Mouse (Mus musculus): ENCODE measurements around the gene Por. TPM values are rescaled to one million over a fixed set of nuclear protein-coding genes. Genes with fewer than 3 reads are reported as not detected.
A peak's percentile ranks its signal among the peaks of the same experiment; 100 is the strongest.

Por gene
- polyA plus RNA-seq, 1 experiment, result 361 TPM

GRCm38 (mm10) chr5:135693281-135693853 lies 23.5 kb downstream of the Por start:
- WGBS, result 58% methylated on average over 5 of the region's 5 CpGs
- Histone ChIP-seq H3K4me3 (ENCODE audit: insufficient read depth, low read depth, low read length) (no peak overlapping the region), H3K27me3 (replicated peaks; ENCODE audit: control insufficient read depth, insufficient read depth, low read length) (no peaks in the 10 kb centered on the region), H3K4me1 (ENCODE audit: control insufficient read depth, insufficient read depth, low read length) (peaks cover 27% of the 10 kb centered on the region; the same call in 1 of the 2 replicates), H3K27ac (ENCODE audit: insufficient read depth, low read depth, low read length) (no peak overlapping the region), H3K36me3 (ENCODE audit: control insufficient read depth, insufficient read depth, low read length) (no peaks in the 10 kb centered on the region)
- no peak for TF ChIP-seq CTCF (conservative IDR thresholded peaks at IDR 0.05; ENCODE audit: insufficient read depth, insufficient read length, low read depth, low read length)
- TF ChIP-seq POLR2A (IDR thresholded peaks at IDR 0.05; ENCODE audit: low read depth, low read length), result no peak
- peak; percentile 94 for DNase-seq

- H3K4me3 ChIP-seq (ENCODE audit: insufficient read depth, low read depth, low read length), result no peak overlapping the region
- no peak overlapping the region for H3K27ac ChIP-seq (ENCODE audit: insufficient read depth, low read depth, low read length)
These were observed 25.5 kb downstream of the Por start for GRCm38 (mm10) chr5:135695277-135695721.

DNA sequence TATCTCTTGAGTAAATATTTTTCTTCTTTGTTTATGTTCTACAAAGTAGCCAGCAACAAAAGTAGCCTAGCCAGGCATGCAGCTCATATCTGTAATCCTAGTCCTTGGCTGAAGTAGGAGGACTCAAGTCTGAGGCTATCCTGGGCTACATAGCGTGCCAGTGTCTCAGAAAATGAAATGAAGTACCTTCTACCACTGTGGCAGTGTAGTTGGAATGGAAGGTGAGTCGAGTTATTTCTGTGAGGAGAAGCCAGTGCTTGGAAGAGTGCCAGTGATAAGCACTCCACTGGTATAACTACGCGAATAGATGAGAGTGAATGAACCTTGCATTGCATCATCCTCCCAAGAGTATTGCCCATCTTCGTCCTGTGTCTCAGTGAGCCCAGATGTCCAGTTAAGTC lies 27.9 kb downstream of the Por start:
- no peak for DNase-seq
- Histone ChIP-seq H3K4me3 (ENCODE audit: insufficient read depth, low read depth, low read length) (no peak overlapping the region), H3K4me1 (ENCODE audit: control insufficient read depth, insufficient read depth, low read length) (peaks cover 21% of the 10 kb centered on the region; the same call in 1 of the 2 replicates), H3K36me3 (ENCODE audit: control insufficient read depth, insufficient read depth, low read length) (no peaks in the 10 kb centered on the region), H3K27me3 (replicated peaks; ENCODE audit: control insufficient read depth, insufficient read depth, low read length) (no peaks in the 10 kb centered on the region), H3K27ac (ENCODE audit: insufficient read depth, low read depth, low read length) (no peak overlapping the region)
- WGBS, result 48% methylated on average over 5 of the region's 5 CpGs
- TF ChIP-seq CTCF (conservative IDR thresholded peaks at IDR 0.05; ENCODE audit: insufficient read depth, insufficient read length, low read depth, low read length) (no peak), POLR2A (IDR thresholded peaks at IDR 0.05; ENCODE audit: low read depth, low read length) (no peak)

More at GRCm38 (mm10) chr5:135695277-135695721, 25.5 kb downstream of the Por start:
- TF ChIP-seq POLR2A (IDR thresholded peaks at IDR 0.05; ENCODE audit: low read depth, low read length) (no peak), CTCF (conservative IDR thresholded peaks at IDR 0.05; ENCODE audit: insufficient read depth, insufficient read length, low read depth, low read length) (no peak)
- 34% methylated on average over 7 of the region's 7 CpGs for WGBS
- H3K36me3 ChIP-seq (ENCODE audit: control insufficient read depth, insufficient read depth, low read length), result no peaks in the 10 kb centered on the region
- DNase-seq, result peak; percentile 30
- H3K4me1 ChIP-seq (ENCODE audit: control insufficient read depth, insufficient read depth, low read length), result peaks cover 22% of the 10 kb centered on the region; the same call in 1 of the 2 replicates
- H3K27me3 ChIP-seq (replicated peaks; ENCODE audit: control insufficient read depth, insufficient read depth, low read length), result no peaks in the 10 kb centered on the region

GRCm38 (mm10) chr5:135701601-135702000 lies 31.8 kb downstream of the Por start:
- Histone ChIP-seq H3K27ac (ENCODE audit: insufficient read depth, low read depth, low read length) (no peak overlapping the region), H3K4me3 (ENCODE audit: insufficient read depth, low read depth, low read length) (no peak overlapping the region), H3K27me3 (replicated peaks; ENCODE audit: control insufficient read depth, insufficient read depth, low read length) (no peaks in the 10 kb centered on the region), H3K4me1 (ENCODE audit: control insufficient read depth, insufficient read depth, low read length) (peaks cover 12% of the 10 kb centered on the region; the same call in 1 of the 2 replicates), H3K36me3 (ENCODE audit: control insufficient read depth, insufficient read depth, low read length) (no peaks in the 10 kb centered on the region)
- DNase-seq, result no peak
- TF ChIP-seq CTCF (conservative IDR thresholded peaks at IDR 0.05; ENCODE audit: insufficient read depth, insufficient read length, low read depth, low read length) (no peak), POLR2A (IDR thresholded peaks at IDR 0.05; ENCODE audit: low read depth, low read length) (no peak)
- 96% methylated on average over 4 of the region's 4 CpGs for WGBS

- WGBS, result 68% methylated on average over 6 of the region's 6 CpGs
- DNase-seq, result no peak
- TF ChIP-seq CTCF (conservative IDR thresholded peaks at IDR 0.05; ENCODE audit: insufficient read depth, insufficient read length, low read depth, low read length) (no peak), POLR2A (IDR thresholded peaks at IDR 0.05; ENCODE audit: low read depth, low read length) (no peak)
- Histone ChIP-seq H3K4me1 (ENCODE audit: control insufficient read depth, insufficient read depth, low read length) (peaks cover 18% of the 10 kb centered on the region; the same call in 1 of the 2 replicates), H3K27ac (ENCODE audit: insufficient read depth, low read depth, low read length) (0 out of 2 replicates have a peak overlapping the region, but pooled peaks have one; percentile 71), H3K27me3 (replicated peaks; ENCODE audit: control insufficient read depth, insufficient read depth, low read length) (no peaks in the 10 kb centered on the region), H3K4me3 (ENCODE audit: insufficient read depth, low read depth, low read length) (no peak overlapping the region), H3K36me3 (ENCODE audit: control insufficient read depth, insufficient read depth, low read length) (no peaks in the 10 kb centered on the region)
These were observed 32.4 kb downstream of the Por start for GRCm38 (mm10) chr5:135702190-135702589.

DNA sequence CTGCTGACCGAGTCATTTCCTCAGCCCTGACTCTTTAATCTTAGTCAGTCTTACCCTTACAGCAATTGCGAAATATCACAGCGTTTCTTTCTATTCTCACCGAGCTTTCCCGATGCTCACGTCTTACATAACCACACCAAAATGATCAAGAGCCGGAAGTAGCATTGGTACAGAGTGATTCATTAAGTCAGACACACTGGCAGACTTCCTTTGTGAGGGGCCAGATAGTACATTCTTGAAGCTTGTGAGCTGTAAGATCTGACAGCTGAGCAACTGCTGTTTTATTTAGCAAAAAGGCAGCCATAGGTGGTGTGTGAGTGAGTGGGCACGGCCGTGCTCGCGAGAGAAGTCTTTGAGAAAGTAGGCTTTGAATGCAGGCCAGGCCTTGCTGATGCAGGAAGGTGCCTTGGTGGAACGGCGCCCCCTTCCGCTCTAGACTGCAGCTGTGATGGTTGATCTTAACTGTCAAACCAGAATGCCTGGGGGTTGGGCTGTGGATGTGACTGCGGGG lies 32.9 kb downstream of the Por start:
- Histone ChIP-seq H3K36me3 (ENCODE audit: control insufficient read depth, insufficient read depth, low read length) (no peaks in the 10 kb centered on the region), H3K4me1 (ENCODE audit: control insufficient read depth, insufficient read depth, low read length) (peaks cover 23% of the 10 kb centered on the region), H3K27ac (ENCODE audit: insufficient read depth, low read depth, low read length) (peak overlapping the region; percentile 71), H3K27me3 (replicated peaks; ENCODE audit: control insufficient read depth, insufficient read depth, low read length) (no peaks in the 10 kb centered on the region), H3K4me3 (ENCODE audit: insufficient read depth, low read depth, low read length) (no peak overlapping the region)
- WGBS, result 56% methylated on average over 15 of the region's 15 CpGs
- TF ChIP-seq POLR2A (IDR thresholded peaks at IDR 0.05; ENCODE audit: low read depth, low read length) (no peak), CTCF (conservative IDR thresholded peaks at IDR 0.05; ENCODE audit: insufficient read depth, insufficient read length, low read depth, low read length) (peak; percentile 36)
- peak; percentile 48 for DNase-seq

GRCm38 (mm10) chr5:135703431-135703830 lies 33.6 kb downstream of the Por start:
- DNase-seq, result no peak
- TF ChIP-seq POLR2A (IDR thresholded peaks at IDR 0.05; ENCODE audit: low read depth, low read length) (no peak), CTCF (conservative IDR thresholded peaks at IDR 0.05; ENCODE audit: insufficient read depth, insufficient read length, low read depth, low read length) (no peak)
- Histone ChIP-seq H3K4me1 (ENCODE audit: control insufficient read depth, insufficient read depth, low read length) (peaks cover 29% of the 10 kb centered on the region), H3K27me3 (replicated peaks; ENCODE audit: control insufficient read depth, insufficient read depth, low read length) (no peaks in the 10 kb centered on the region), H3K4me3 (ENCODE audit: insufficient read depth, low read depth, low read length) (no peak overlapping the region), H3K27ac (ENCODE audit: insufficient read depth, low read depth, low read length) (no peak overlapping the region), H3K36me3 (ENCODE audit: control insufficient read depth, insufficient read depth, low read length) (no peaks in the 10 kb centered on the region)
- 93% methylated on average over 7 of the region's 7 CpGs for WGBS

Data from kidney, adult 2 months (tissue).